Mouse (Mus musculus) testis, adult 2 months (tissue): Measurements from ENCODE around the gene Ttll8.

ENCODE experiments used
- CTCF ChIP-seq: fragments of 200-500 bp; IDR thresholded peaks from 2 replicates; pipeline ENCODE4 v1.5.1; 2012; ENCODE audit warnings: low read depth, mild to moderate bottlenecking, inconsistent platforms, low read length, moderate library complexity; ENCODE audit not compliant: control insufficient read depth, insufficient read depth, insufficient replicate concordance
- POLR2A ChIP-seq: fragments of 200-500 bp; IDR thresholded peaks from 2 replicates; pipeline ENCODE4 v1.6.1; 2012; ENCODE audit warnings: low read depth, mild to moderate bottlenecking, inconsistent platforms, low read length, moderate library complexity; ENCODE audit not compliant: control insufficient read depth

DNA sequence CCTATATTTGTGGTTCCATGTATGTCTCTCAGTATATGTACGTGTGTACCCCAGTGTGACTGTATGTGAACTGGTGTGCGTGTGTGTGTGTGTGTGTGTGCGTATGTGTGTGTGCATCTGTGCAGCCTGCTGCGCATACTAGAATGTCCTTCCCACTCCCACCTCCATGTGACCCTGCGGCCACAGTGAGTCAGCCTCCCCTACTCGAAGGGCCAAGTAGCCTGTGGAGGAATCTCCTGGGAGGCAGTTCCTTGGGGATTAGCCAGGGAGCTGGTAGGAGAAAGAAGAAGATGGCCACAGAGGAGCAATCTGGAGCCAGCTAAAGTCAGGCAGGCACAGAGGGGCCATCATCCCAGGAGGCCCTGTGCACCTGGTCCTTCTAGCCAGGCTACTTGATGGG is 79.7 kb downstream of the Ttll8 start:
- no peak for TF ChIP-seq CTCF
- no peak for TF ChIP-seq POLR2A
